17 mouse cellular contexts compared by ENCODE assay signal in the genomic region with DNA sequence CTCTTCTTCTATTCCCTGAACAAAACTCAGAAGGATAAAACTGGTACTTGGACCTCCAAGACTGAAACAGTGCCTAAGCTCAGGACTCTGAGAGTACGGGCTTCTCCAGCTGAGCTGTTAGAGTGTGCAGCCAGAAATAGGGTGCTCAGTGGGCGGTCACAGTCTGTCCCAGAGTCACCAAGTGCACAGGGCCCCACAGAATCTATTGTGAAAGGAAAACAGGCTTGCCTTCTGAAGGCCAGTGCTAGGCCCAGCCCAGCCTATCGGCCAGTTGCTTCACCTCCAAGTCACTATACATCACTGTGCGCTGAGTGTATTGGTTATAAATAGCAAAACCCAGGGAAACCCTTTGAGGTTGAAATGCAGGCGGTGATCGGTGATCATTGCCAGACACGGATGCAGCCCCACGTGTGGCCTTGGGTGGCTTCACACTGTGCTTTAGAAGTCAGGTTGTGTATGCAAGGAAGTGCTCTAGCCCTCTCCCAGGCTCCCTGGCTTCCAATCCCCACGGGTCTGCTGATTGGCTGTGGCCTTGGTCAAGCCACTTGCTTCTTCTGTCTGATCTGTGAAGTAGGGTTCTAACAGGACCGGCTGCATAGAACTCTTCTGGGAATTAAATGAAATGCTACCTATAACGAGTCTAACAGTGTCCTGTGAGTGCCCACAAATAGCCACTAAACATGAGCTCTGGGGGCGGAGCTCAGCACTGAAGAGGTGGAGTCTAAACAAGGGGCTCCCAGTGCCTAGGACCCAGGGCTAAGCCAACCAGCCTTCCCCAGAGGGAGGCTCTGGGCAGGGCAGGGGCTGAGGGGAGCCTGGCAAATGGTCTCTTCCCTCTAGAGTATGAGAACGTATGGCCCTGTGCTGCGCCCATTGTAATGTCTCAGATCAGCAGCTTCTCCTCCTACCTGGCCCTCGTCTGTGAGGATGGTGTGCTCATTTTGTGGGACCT. TPM values are rescaled to one million over a fixed set of nuclear protein-coding genes. Genes with fewer than 3 reads are reported as not detected.
A peak's percentile ranks its signal among the peaks of the same experiment; 100 is the strongest.
DNase-seq lines count a peak whose midpoint lies in the region; ATAC-seq and TF ChIP-seq lines count a peak whose summit lies in the region.
"Had no signal": no experiment of that assay in that cellular context is flagged by ENCODE, and none has a peak within 500 bp of the region (broad histone marks: within the 10 kb centered on the region; RNA-seq: fewer than 3 reads in every experiment).

No protein-coding gene starts in this region.

- no peaks in the 10 kb centered on the region for H3K36me3 ChIP-seq in heart, embryonic 15.5 days
- no peaks in the 10 kb centered on the region for H3K36me3 ChIP-seq in heart, adult 2 months (ENCODE audit: control insufficient read depth, insufficient read depth, low read length)
- no peaks in the 10 kb centered on the region for H3K36me3 ChIP-seq in midbrain, embryonic 11.5 days (ENCODE audit: control insufficient read depth, insufficient read depth, low read length)
- H3K36me3 ChIP-seq in midbrain, postnatal 0 days (ENCODE audit: insufficient read depth, low read length): no peaks in the 10 kb centered on the region
- H3K36me3 ChIP-seq: G1E had no signal

- H3K4me3 ChIP-seq in heart, embryonic 15.5 days: no peak overlapping the region
- H3K4me3 ChIP-seq in heart, adult 2 months: no peak overlapping the region
- H3K4me3 ChIP-seq in midbrain, embryonic 11.5 days (ENCODE audit: low read depth, low read length): no peak overlapping the region
- H3K4me3 ChIP-seq in midbrain, postnatal 0 days (ENCODE audit: low read depth, low read length): no peak overlapping the region
- H3K4me3 ChIP-seq: gastrocnemius, adult 2 months; megakaryocyte, embryonic 14.5 days had no signal

- DNase-seq in adrenal gland, adult (ENCODE audit: inconsistent age in 2 of 2, low spot score in 1 of 2): peak; percentile 55 to 82
- no peak for DNase-seq in adrenal gland, postnatal 25 days
- no peak for DNase-seq in heart, adult 2 months
- peak; percentile 83 for DNase-seq in midbrain, embryonic 11.5 days (ENCODE audit: low spot score, missing footprints)
- DNase-seq in midbrain, postnatal 0 days (ENCODE audit: low spot score): no peak
- DNase-seq in ovary, postnatal 14 days (ENCODE audit: low spot score): no peak
- DNase-seq in thymus, postnatal 36 days: no peak
- DNase-seq: cerebellum, postnatal 14 days; gastrocnemius, adult 2 months; kidney, adult 9 months; thymus, postnatal 4 days had no signal

- no peak for TF ChIP-seq CTCF in heart, adult 2 months (IDR thresholded peaks at IDR 0.05)
- no peak for TF ChIP-seq CTCF in midbrain, postnatal 0 days (IDR thresholded peaks at IDR 0.05)

- H3K9me3 ChIP-seq in heart, embryonic 15.5 days (replicated peaks): no peaks in the 10 kb centered on the region
- no peaks in the 10 kb centered on the region for H3K9me3 ChIP-seq in midbrain, embryonic 11.5 days (ENCODE audit: control insufficient read depth, low read length)
- no peaks in the 10 kb centered on the region for H3K9me3 ChIP-seq in midbrain, postnatal 0 days (ENCODE audit: low read length)
- H3K9me3 ChIP-seq: G1E; megakaryocyte, embryonic 14.5 days had no signal

- WGBS in heart, embryonic 15.5 days: 35% methylated on average over 15 of the region's 15 CpGs
- WGBS in heart, adult 2 months: 51% methylated on average over 15 of the region's 15 CpGs
- WGBS in midbrain, embryonic 11.5 days: 47% methylated on average over 15 of the region's 15 CpGs
- WGBS in midbrain, postnatal 0 days: 49% methylated on average over 15 of the region's 15 CpGs

- no peaks in the 10 kb centered on the region for H3K27me3 ChIP-seq in heart, embryonic 15.5 days
- no peaks in the 10 kb centered on the region for H3K27me3 ChIP-seq in heart, adult 2 months (ENCODE audit: control insufficient read depth, insufficient read depth, low read length)
- H3K27me3 ChIP-seq in midbrain, embryonic 11.5 days (ENCODE audit: control insufficient read depth, insufficient read depth, low read length): no peaks in the 10 kb centered on the region
- H3K27me3 ChIP-seq in midbrain, postnatal 0 days (ENCODE audit: insufficient read depth, low read length): no peaks in the 10 kb centered on the region

- peak overlapping the region; percentile 15; the same call in 1 of the 2 replicates for H3K4me2 ChIP-seq in heart, embryonic 15.5 days
- no peak overlapping the region for H3K4me2 ChIP-seq in midbrain, embryonic 11.5 days
- H3K4me2 ChIP-seq in midbrain, postnatal 0 days (ENCODE audit: low read depth, low read length, poor library complexity, severe bottlenecking): no peak overlapping the region

- intact Hi-C loops in heart, adult 2 months (cut with DNase I): no loop called here

- no peak for TF ChIP-seq EP300 in heart, adult 2 months (IDR thresholded peaks at IDR 0.05; ENCODE audit: insufficient read depth, low read depth, low read length)

- H3K27ac ChIP-seq in heart, embryonic 15.5 days: peak overlapping the region; percentile 69
- H3K27ac ChIP-seq in heart, adult 2 months: no peak overlapping the region
- no peak overlapping the region for H3K27ac ChIP-seq in midbrain, embryonic 11.5 days (ENCODE audit: low read depth, low read length)
- H3K27ac ChIP-seq in midbrain, postnatal 0 days (ENCODE audit: low read depth, low read length): no peak overlapping the region
- H3K27ac ChIP-seq: gastrocnemius, adult 2 months had no signal

- no peak for TF ChIP-seq POLR2A in heart, adult 2 months (IDR thresholded peaks at IDR 0.05; ENCODE audit: insufficient read depth, low read depth, low read length)

- peaks cover 11% of the 10 kb centered on the region for H3K4me1 ChIP-seq in heart, embryonic 15.5 days (replicated peaks)
- H3K4me1 ChIP-seq in heart, adult 2 months (ENCODE audit: control insufficient read depth, insufficient read depth, low read length): no peaks in the 10 kb centered on the region
- H3K4me1 ChIP-seq in midbrain, embryonic 11.5 days (ENCODE audit: control insufficient read depth, insufficient read depth, low read length): no peaks in the 10 kb centered on the region
- no peaks in the 10 kb centered on the region for H3K4me1 ChIP-seq in midbrain, postnatal 0 days (ENCODE audit: insufficient read depth, low read length)

- ATAC-seq in heart, embryonic 15.5 days (replicated peaks; ENCODE audit: insufficient number of reproducible peaks, insufficient read depth, low FRiP score, low read depth): peak; percentile 58; the same call in 1 of the 2 replicates
- ATAC-seq in midbrain, embryonic 11.5 days (ENCODE audit: low FRiP score): no peak
- no peak for ATAC-seq in midbrain, postnatal 0 days (ENCODE audit: low FRiP score)

- no peaks in the 10 kb centered on the region for H3K79me2 ChIP-seq in heart, adult 2 months (replicated peaks; ENCODE audit: control insufficient read depth, insufficient read depth, low read length)

- peak overlapping the region; percentile 33; the same call in 1 of the 2 replicates for H3K9ac ChIP-seq in heart, embryonic 15.5 days
- H3K9ac ChIP-seq in heart, adult 2 months (ENCODE audit: low read depth, low read length): no peak overlapping the region
- H3K9ac ChIP-seq in midbrain, embryonic 11.5 days (ENCODE audit: low read length): no peak overlapping the region
- no peak overlapping the region for H3K9ac ChIP-seq in midbrain, postnatal 0 days (replicated peaks; ENCODE audit: low read length, poor library complexity, severe bottlenecking)

RNA-seq across cellular contexts. Expression of a gene that starts 21.8 kb away (rescaled TPM):
- not detected in 2 replicates for total RNA-seq in adrenal gland, postnatal 25 days (2021)
- polyA plus RNA-seq in heart, embryonic 15.5 days (2015; fragmentation: Nextera tagmentation; extraction: Ambion mirVana): 0.14 TPM in 1 of 2 replicates, not detected in the other
- total RNA-seq in heart, adult 2 months (2021): not detected
- polyA plus RNA-seq in heart, adult 2 months (2012; rRNA removed): not detected in 2 replicates
- polyA plus RNA-seq in midbrain, embryonic 11.5 days (2014; fragmentation: Nextera tagmentation; extraction: Ambion mirVana): not detected in 2 replicates
- 0.27 TPM in 1 of 2 replicates, not detected in the other for total RNA-seq in midbrain, postnatal 0 days (2014; rRNA removed)
- polyA plus RNA-seq in midbrain, postnatal 0 days (2015; fragmentation: Nextera tagmentation; extraction: Ambion mirVana): 0.69 and 0.86 TPM in 2 replicates
- total RNA-seq: G1E; gastrocnemius, adult 2 months had no signal
- polyA plus RNA-seq: brain, embryonic 14.5 days; G1E; hindbrain, embryonic 11.5 days; liver, embryonic 16.5 days had no signal

RNA-seq across cellular contexts. Expression of a gene that starts 28.9 kb away (rescaled TPM):
- total RNA-seq in adrenal gland, postnatal 25 days (2021): 1.7 and 2.1 TPM in 2 replicates
- 0.27 and 0.33 TPM in 2 replicates for polyA plus RNA-seq in heart, embryonic 15.5 days (2015; fragmentation: Nextera tagmentation; extraction: Ambion mirVana)
- under 1 TPM in 1 of 2 experiments, not detected in 1; 0.10 TPM for total RNA-seq in heart, adult 2 months (2021)
- polyA plus RNA-seq in heart, adult 2 months (2012; rRNA removed): 0.20 and 0.31 TPM in 2 replicates
- polyA plus RNA-seq in midbrain, embryonic 11.5 days (2014; fragmentation: Nextera tagmentation; extraction: Ambion mirVana): 0.33 and 0.39 TPM in 2 replicates
- total RNA-seq in midbrain, postnatal 0 days (2014; rRNA removed): 0.19 and 0.27 TPM in 2 replicates
- polyA plus RNA-seq in midbrain, postnatal 0 days (2015; fragmentation: Nextera tagmentation; extraction: Ambion mirVana): 0.32 TPM in 1 of 2 replicates, not detected in the other

RNA-seq across cellular contexts. Expression of a gene that starts 28.9 kb away (rescaled TPM):
- 42.6 and 59.9 TPM in 2 replicates for total RNA-seq in adrenal gland, postnatal 25 days (2021)
- polyA plus RNA-seq in heart, embryonic 15.5 days (2015; fragmentation: Nextera tagmentation; extraction: Ambion mirVana): 5.9 and 8.6 TPM in 2 replicates
- 10 to 100 TPM; 18.1 to 19.0 TPM for total RNA-seq in heart, adult 2 months (2021)
- polyA plus RNA-seq in heart, adult 2 months (2012; rRNA removed): 16.4 and 21.9 TPM in 2 replicates
- polyA plus RNA-seq in midbrain, embryonic 11.5 days (2014; fragmentation: Nextera tagmentation; extraction: Ambion mirVana): 8.4 TPM in 2 replicates
- 3.4 and 3.6 TPM in 2 replicates for total RNA-seq in midbrain, postnatal 0 days (2014; rRNA removed)
- polyA plus RNA-seq in midbrain, postnatal 0 days (2015; fragmentation: Nextera tagmentation; extraction: Ambion mirVana): 11.9 and 12.3 TPM in 2 replicates

RNA-seq across cellular contexts. Expression of a gene that starts 38.7 kb away (rescaled TPM):
- total RNA-seq in adrenal gland, postnatal 25 days (2021): 0.30 TPM in 1 of 2 replicates, not detected in the other
- polyA plus RNA-seq in heart, embryonic 15.5 days (2015; fragmentation: Nextera tagmentation; extraction: Ambion mirVana): 0.20 and 0.23 TPM in 2 replicates
- total RNA-seq in heart, adult 2 months (2021): under 1 TPM in 1 of 2 experiments, not detected in 1; 0.13 TPM
- 0.06 and 0.12 TPM in 2 replicates for polyA plus RNA-seq in heart, adult 2 months (2012; rRNA removed)
- 0.40 TPM in 2 replicates for polyA plus RNA-seq in midbrain, embryonic 11.5 days (2014; fragmentation: Nextera tagmentation; extraction: Ambion mirVana)
- 0.52 and 0.88 TPM in 2 replicates for total RNA-seq in midbrain, postnatal 0 days (2014; rRNA removed)
- polyA plus RNA-seq in midbrain, postnatal 0 days (2015; fragmentation: Nextera tagmentation; extraction: Ambion mirVana): 1.4 and 1.5 TPM in 2 replicates
- total RNA-seq: G1E; gastrocnemius, adult 2 months had no signal
- polyA plus RNA-seq: G1E had no signal

RNA-seq across cellular contexts. Expression of a gene that starts 39.1 kb away (rescaled TPM):
- 312 and 334 TPM in 2 replicates for total RNA-seq in adrenal gland, postnatal 25 days (2021)
- not detected in 2 replicates for polyA plus RNA-seq in heart, embryonic 15.5 days (2015; fragmentation: Nextera tagmentation; extraction: Ambion mirVana)
- 10 to 100 TPM in 1 of 2 experiments, 1 to 10 TPM in 1; 6.8 to 10.4 TPM for total RNA-seq in heart, adult 2 months (2021)
- polyA plus RNA-seq in heart, adult 2 months (2012; rRNA removed): 30.5 and 55.2 TPM in 2 replicates
- not detected in 2 replicates for polyA plus RNA-seq in midbrain, embryonic 11.5 days (2014; fragmentation: Nextera tagmentation; extraction: Ambion mirVana)
- 0.14 and 0.44 TPM in 2 replicates for total RNA-seq in midbrain, postnatal 0 days (2014; rRNA removed)
- polyA plus RNA-seq in midbrain, postnatal 0 days (2015; fragmentation: Nextera tagmentation; extraction: Ambion mirVana): 0.23 and 0.33 TPM in 2 replicates
- polyA plus RNA-seq: G1E; hindbrain, embryonic 11.5 days; liver, embryonic 16.5 days had no signal

Comparison
In these comparisons a context has a peak if more than half of its experiments do, and no peak if none do; other contexts are left out.
1. DNase-seq: peak in adrenal gland, adult (2 of 2) and midbrain, embryonic 11.5 days (single experiment); none in adrenal gland, postnatal 25 days (single experiment), heart, adult 2 months (0 of 2), midbrain, postnatal 0 days (single experiment), ovary, postnatal 14 days (single experiment) and thymus, postnatal 36 days (0 of 2).